Mouse (Mus musculus) heart, postnatal 0 days (tissue): Measurements from ENCODE around the gene Eef1a1. TPM values are rescaled to one million over a fixed set of nuclear protein-coding genes. Genes with fewer than 3 reads are reported as not detected.

Experiments used
- ATAC-seq: fragments of 200-750 bp; cut with Nextera tagmentation; 2 replicates; pipeline ENCODE4 v1.8.0; 2017; ENCODE audit warnings: low read depth, moderate number of reproducible peaks, moderate library complexity; ENCODE audit not compliant: insufficient read depth
- DNase-seq: peaks from one replicate; pipeline ENCODE4 v3.0.0-alpha.2; 2016; ENCODE audit warnings: low spot score
- H3K27ac ChIP-seq: fragments of 300-500 bp; sonication (generic); 2 replicates; pipeline ENCODE4 v1.5.1; 2014; ENCODE audit warnings: low read depth, mild to moderate bottlenecking
- H3K27me3 ChIP-seq: fragments of 300-500 bp; sonication (generic); 2 replicates; pipeline ENCODE4 v1.6.1; 2014; ENCODE audit warnings: low read length, mixed read lengths; ENCODE audit not compliant: control insufficient read depth, insufficient read depth
- H3K36me3 ChIP-seq: fragments of 300-500 bp; sonication (generic); replicated peaks from 2 replicates; pipeline ENCODE4 v1.6.1; 2014; ENCODE audit warnings: low read length, mixed read lengths; ENCODE audit not compliant: control insufficient read depth, insufficient read depth
- H3K4me1 ChIP-seq: fragments of 300-500 bp; sonication (generic); 2 replicates; pipeline ENCODE4 v1.6.1; 2014; ENCODE audit warnings: antibody characterized with exemption; ENCODE audit not compliant: control insufficient read depth, insufficient read depth
- H3K4me2 ChIP-seq: fragments of 300-500 bp; sonication (generic); 2 replicates; pipeline ENCODE4 v1.6.1; 2014; ENCODE audit warnings: low read depth, mild to moderate bottlenecking, low read length, moderate library complexity
- H3K4me3 ChIP-seq: fragments of 300-500 bp; sonication (generic); 2 replicates; pipeline ENCODE4 v1.5.1; 2014; ENCODE audit warnings: low read depth, low read length
- H3K9ac ChIP-seq: fragments of 300-500 bp; sonication (generic); replicated peaks from 2 replicates; pipeline ENCODE4 v1.6.1; 2014; ENCODE audit warnings: low read depth, low read length, mixed read lengths
- H3K9me3 ChIP-seq: fragments of 300-500 bp; sonication (generic); replicated peaks from 2 replicates; pipeline ENCODE4 v1.6.1; 2016; ENCODE audit warnings: low read length; ENCODE audit not compliant: control insufficient read depth
- CTCF ChIP-seq: IDR thresholded peaks from 2 replicates; pipeline ENCODE4 v1.5.1; 2016; ENCODE audit warnings: antibody characterized with exemption, control low read depth, low read depth
- EP300 ChIP-seq: IDR thresholded peaks from 2 replicates; pipeline ENCODE4 v1.6.1; 2016; ENCODE audit warnings: antibody characterized with exemption, low read depth
- WGBS: fragments of 180-500 bp; shearing (Covaris S2); extraction: QIAGEN DNeasy Blood & Tissue Kit; methylation state at CpG from one replicate; pipeline ENCODE4 v1.1.7; 2014; 5-methylcytosine and 5-hydroxymethylcytosine counted together
- polyA plus RNA-seq: library from polyadenylated mRNA; unstranded; fragments of >200 nt; fragmentation: Nextera tagmentation; extraction: Ambion mirVana; gene quantifications from 2 replicates; pipeline ENCODE4 v1.2.1, GENCODE M21; 2015
- total RNA-seq: library from RNA; depleted of rRNA; stranded (reverse); fragments of >200 nt; gene quantifications from 2 replicates; pipeline ENCODE4 v1.2.3, GENCODE M21; 2014; ENCODE audit warnings: low replicate concordance

The Eef1a1 gene
- total and polyA plus RNA-seq, 2 experiments from 2014 or later = 2,146 to 7,051 TPM

- no peaks in the 10 kb centered on the region for H3K27me3 ChIP-seq
- peak; percentile 11; the same call in 1 of the 2 replicates for ATAC-seq
- TF ChIP-seq CTCF (no peak), EP300 (no peak)
- peak overlapping the region; percentile 76 for H3K27ac ChIP-seq
- WGBS = 40% methylated on average over 6 of the region's 7 CpGs
- H3K4me3 ChIP-seq = no peak overlapping the region
- H3K4me1 ChIP-seq = no peaks in the 10 kb centered on the region; the same call in 1 of the 2 replicates
- H3K4me2 ChIP-seq = peak overlapping the region; percentile 3; the same call in 1 of the 2 replicates
- no peak for DNase-seq
- no peaks in the 10 kb centered on the region for H3K36me3 ChIP-seq
- H3K9me3 ChIP-seq = no peaks in the 10 kb centered on the region
- no peak overlapping the region for H3K9ac ChIP-seq
These were observed 17.7 kb upstream of the Eef1a1 start for GRCm38 (mm10) chr9:78506722-78507077.

GRCm38 (mm10) chr9:78506002-78506721 is 17.2 kb upstream of the Eef1a1 start:
- TF ChIP-seq CTCF (no peak), EP300 (peak; percentile 68; the same call in 1 of the 2 replicates)
- H3K36me3 ChIP-seq = no peaks in the 10 kb centered on the region
- no peaks in the 10 kb centered on the region for H3K4me1 ChIP-seq
- no peaks in the 10 kb centered on the region for H3K9me3 ChIP-seq
- no peak overlapping the region for H3K4me3 ChIP-seq
- H3K27ac ChIP-seq = peak overlapping the region; percentile 76
- peak; percentile 74 for ATAC-seq
- 15% methylated on average over 11 of the region's 11 CpGs for WGBS
- DNase-seq = peak; percentile 61
- no peak overlapping the region for H3K9ac ChIP-seq
- no peaks in the 10 kb centered on the region for H3K27me3 ChIP-seq
- peak overlapping the region; percentile 3; the same call in 1 of the 2 replicates for H3K4me2 ChIP-seq

- no peaks in the 10 kb centered on the region for H3K9me3 ChIP-seq
- ATAC-seq (no peak), DNase-seq (no peak)
- no peak overlapping the region for H3K9ac ChIP-seq
- no peak overlapping the region for H3K4me3 ChIP-seq
- TF ChIP-seq CTCF (no peak), EP300 (no peak)
- H3K27ac ChIP-seq = no peak overlapping the region
- no peaks in the 10 kb centered on the region for H3K36me3 ChIP-seq
- peaks cover 1% of the 10 kb centered on the region; the same call in 1 of the 2 replicates for H3K4me1 ChIP-seq
- no peaks in the 10 kb centered on the region for H3K27me3 ChIP-seq
- no peak overlapping the region for H3K4me2 ChIP-seq
- WGBS = 89% methylated on average over 6 of the region's 6 CpGs
These were observed 16.3 kb upstream of the Eef1a1 start for GRCm38 (mm10) chr9:78505223-78505622.

GRCm38 (mm10) chr9:78504679-78505078 is 15.7 kb upstream of the Eef1a1 start:
- H3K27me3 ChIP-seq = no peaks in the 10 kb centered on the region
- no peak overlapping the region for H3K4me3 ChIP-seq
- H3K9me3 ChIP-seq = no peaks in the 10 kb centered on the region
- no peaks in the 10 kb centered on the region for H3K36me3 ChIP-seq
- DNase-seq = no peak
- TF ChIP-seq EP300 = no peak
- TF ChIP-seq CTCF = no peak
- H3K27ac ChIP-seq = no peak overlapping the region
- ATAC-seq = no peak
- no peak overlapping the region for H3K9ac ChIP-seq
- WGBS = 19% methylated on average over 3 of the region's 3 CpGs
- H3K4me1 ChIP-seq = peaks cover 7% of the 10 kb centered on the region
- H3K4me2 ChIP-seq = no peak overlapping the region

GRCm38 (mm10) chr9:78504133-78504532 is 15.2 kb upstream of the Eef1a1 start:
- no peaks in the 10 kb centered on the region for H3K27me3 ChIP-seq
- WGBS = 77% methylated on average over 4 of the region's 4 CpGs
- no peaks in the 10 kb centered on the region for H3K9me3 ChIP-seq
- H3K27ac ChIP-seq = no peak overlapping the region
- H3K9ac ChIP-seq = no peak overlapping the region
- DNase-seq (no peak), ATAC-seq (no peak)
- no peak overlapping the region for H3K4me2 ChIP-seq
- H3K4me3 ChIP-seq = no peak overlapping the region
- H3K4me1 ChIP-seq = peaks cover 7% of the 10 kb centered on the region
- H3K36me3 ChIP-seq = no peaks in the 10 kb centered on the region
- TF ChIP-seq EP300 (no peak), CTCF (no peak)
